Comparison of ENCODE assay signal across 9 mouse cellular contexts in genomic region chr5:21644891-21645438, GRCm38 (mm10). TPM values are rescaled to one million over a fixed set of nuclear protein-coding genes. Genes with fewer than 3 reads are reported as not detected.
DNase-seq lines count a peak whose midpoint lies in the region; ATAC-seq and TF ChIP-seq lines count a peak whose summit lies in the region.
"Had no signal": no experiment of that assay in that cellular context is flagged by ENCODE, and none has a peak within 500 bp of the region (broad histone marks: within the 10 kb centered on the region; RNA-seq: fewer than 3 reads in every experiment).

No protein-coding gene starts in this region.

- no peak overlapping the region for H3K27ac ChIP-seq in heart, adult 2 months
- H3K27ac ChIP-seq in forebrain, embryonic 16.5 days (ENCODE audit: low read length), result peak overlapping the region; percentile 93
- H3K27ac ChIP-seq in liver, postnatal 0 days (ENCODE audit: low read depth), result no peak overlapping the region

- peaks cover 2% of the 10 kb centered on the region for H3K4me1 ChIP-seq in heart, adult 2 months (ENCODE audit: control insufficient read depth, insufficient read depth, low read length)
- peaks cover 31% of the 10 kb centered on the region for H3K4me1 ChIP-seq in E14TG2a.4 (replicated peaks; ENCODE audit: low read depth, low read length)
- peaks cover 25% of the 10 kb centered on the region for H3K4me1 ChIP-seq in forebrain, embryonic 16.5 days (replicated peaks; ENCODE audit: control insufficient read depth, insufficient read depth, low read length)
- peaks cover 22% of the 10 kb centered on the region for H3K4me1 ChIP-seq in liver, postnatal 0 days (ENCODE audit: insufficient read depth)

- no peaks in the 10 kb centered on the region for H3K36me3 ChIP-seq in heart, adult 2 months (ENCODE audit: control insufficient read depth, insufficient read depth, low read length)
- peaks cover 26% of the 10 kb centered on the region for H3K36me3 ChIP-seq in E14TG2a.4 (ENCODE audit: insufficient read depth, low read length)
- H3K36me3 ChIP-seq in forebrain, embryonic 16.5 days (ENCODE audit: control insufficient read depth, insufficient read depth), result peaks cover 14% of the 10 kb centered on the region
- peaks cover 12% of the 10 kb centered on the region for H3K36me3 ChIP-seq in liver, postnatal 0 days (replicated peaks; ENCODE audit: insufficient read depth, low read length)

- H3K79me2 ChIP-seq in heart, adult 2 months (replicated peaks; ENCODE audit: control insufficient read depth, insufficient read depth, low read length), result no peaks in the 10 kb centered on the region

- TF ChIP-seq EP300 in heart, adult 2 months (IDR thresholded peaks at IDR 0.05; ENCODE audit: insufficient read depth, low read depth, low read length), result no peak
- no peak for TF ChIP-seq EP300 in liver, postnatal 0 days (IDR thresholded peaks at IDR 0.05; ENCODE audit: low read depth)

- TF ChIP-seq CTCF in heart, adult 2 months (IDR thresholded peaks at IDR 0.05), result peak; percentile 33; the same call in 1 of the 2 replicates
- TF ChIP-seq CTCF in E14TG2a.4 (conservative IDR thresholded peaks at IDR 0.05; ENCODE audit: low read length), result no peak; the same call in 1 of the 2 replicates
- TF ChIP-seq CTCF in liver, postnatal 0 days (IDR thresholded peaks at IDR 0.05; ENCODE audit: low read depth), result peak; percentile 30

- ATAC-seq in forebrain, embryonic 16.5 days, result no peak
- ATAC-seq in liver, postnatal 0 days, result no peak

- DNase-seq in heart, adult 2 months, result no peak
- no peak for DNase-seq in heart, adult 9 months (ENCODE audit: low spot score in 2 of 2)
- no peak for DNase-seq in liver, postnatal 0 days
- DNase-seq in thymus, postnatal 36 days, result peak; percentile 61 to 63
- no peak for DNase-seq in frontal cortex, postnatal 25 days (ENCODE audit: low spot score in 2 of 2)
- DNase-seq in embryo, embryonic 9.5 days (ENCODE audit: extremely low spot score), result no peak

- TF ChIP-seq POLR2A in heart, adult 2 months (IDR thresholded peaks at IDR 0.05; ENCODE audit: insufficient read depth, low read depth, low read length), result no peak

- WGBS in heart, adult 2 months, result 19% methylated on average over 14 of the region's 14 CpGs
- 9% methylated on average over 14 of the region's 14 CpGs for WGBS in forebrain, embryonic 16.5 days
- WGBS in liver, postnatal 0 days (ENCODE audit: insufficient replicate concordance), result 24% methylated on average over 14 of the region's 14 CpGs

- H3K9me3 ChIP-seq in E14TG2a.4 (ENCODE audit: low read length), result no peaks in the 10 kb centered on the region
- H3K9me3 ChIP-seq in forebrain, embryonic 16.5 days (ENCODE audit: control insufficient read depth, low read length), result no peaks in the 10 kb centered on the region
- no peaks in the 10 kb centered on the region for H3K9me3 ChIP-seq in liver, postnatal 0 days (ENCODE audit: low read length)

- H3K4me3 ChIP-seq in heart, adult 2 months, result peak overlapping the region; percentile 49
- peak overlapping the region; percentile 82 for H3K4me3 ChIP-seq in E14TG2a.4 (replicated peaks; ENCODE audit: low read length)
- H3K4me3 ChIP-seq in forebrain, embryonic 16.5 days (replicated peaks; ENCODE audit: low read length), result peak overlapping the region; percentile 89
- H3K4me3 ChIP-seq in liver, postnatal 0 days (ENCODE audit: low read depth, low read length), result peak overlapping the region; percentile 78; the same call in 1 of the 2 replicates

- intact Hi-C loops in heart, adult 2 months (cut with DNase I), result loop anchor here (5.0 to 10.0 kb wide), 3 partner anchors 57 to 760 kb away; partner anchors contain the start of genes Dnajc2, Napepld, Phtf2 and Psmc2

- no peaks in the 10 kb centered on the region for H3K27me3 ChIP-seq in heart, adult 2 months (ENCODE audit: control insufficient read depth, insufficient read depth, low read length)
- H3K27me3 ChIP-seq in E14TG2a.4 (ENCODE audit: insufficient read depth, low read length), result peaks cover 9% of the 10 kb centered on the region
- H3K27me3 ChIP-seq in forebrain, embryonic 16.5 days (replicated peaks; ENCODE audit: control insufficient read depth, insufficient read depth, low read length), result no peaks in the 10 kb centered on the region
- no peaks in the 10 kb centered on the region; the same call in 1 of the 2 replicates for H3K27me3 ChIP-seq in liver, postnatal 0 days (ENCODE audit: insufficient read depth, low read length)

- no peak overlapping the region for H3K9ac ChIP-seq in heart, adult 2 months (ENCODE audit: low read depth, low read length)
- 0 out of 2 replicates have a peak overlapping the region, but pooled peaks have one; percentile 7 for H3K9ac ChIP-seq in forebrain, embryonic 16.5 days (replicated peaks; ENCODE audit: low read depth, low read length)
- H3K9ac ChIP-seq in liver, postnatal 0 days (replicated peaks), result no peak overlapping the region

- H3K4me2 ChIP-seq in forebrain, embryonic 16.5 days (ENCODE audit: low read length), result peak overlapping the region; percentile 45
- peak overlapping the region; percentile 95 for H3K4me2 ChIP-seq in liver, postnatal 0 days (ENCODE audit: low read depth, low read length)

RNA-seq across cellular contexts. Expression of gene Fbxl13, which starts 0.5 kb away (rescaled TPM):
- total RNA-seq in heart, adult 2 months (2021), result not detected
- 0.35 and 0.47 TPM in 2 replicates for polyA plus RNA-seq in heart, adult 2 months (2012; rRNA removed)
- polyA plus RNA-seq in forebrain, embryonic 16.5 days (2015; fragmentation: Nextera tagmentation; extraction: Ambion mirVana), result 0.17 and 0.18 TPM in 2 replicates
- polyA plus RNA-seq in liver, postnatal 0 days (2015; fragmentation: Nextera tagmentation; extraction: Ambion mirVana), result 0.05 and 0.09 TPM in 2 replicates
- total RNA-seq: hematopoietic stem cell, adult 5-6 weeks had no signal

RNA-seq across cellular contexts. Expression of gene Armc10, which starts 0.6 kb away (rescaled TPM):
- 1 to 10 TPM; 8.0 to 9.4 TPM for total RNA-seq in heart, adult 2 months (2021)
- 10.8 and 12.2 TPM in 2 replicates for polyA plus RNA-seq in heart, adult 2 months (2012; rRNA removed)
- polyA plus RNA-seq in forebrain, embryonic 16.5 days (2015; fragmentation: Nextera tagmentation; extraction: Ambion mirVana), result 87.6 and 92.1 TPM in 2 replicates
- polyA plus RNA-seq in liver, postnatal 0 days (2015; fragmentation: Nextera tagmentation; extraction: Ambion mirVana), result 7.4 TPM in 2 replicates

RNA-seq across cellular contexts. Expression of gene Napepld, which starts 56.2 kb away (rescaled TPM):
- 1 to 10 TPM; 5.4 to 5.9 TPM for total RNA-seq in heart, adult 2 months (2021)
- polyA plus RNA-seq in heart, adult 2 months (2012; rRNA removed), result 2.4 and 3.7 TPM in 2 replicates
- 3.5 and 3.6 TPM in 2 replicates for polyA plus RNA-seq in forebrain, embryonic 16.5 days (2015; fragmentation: Nextera tagmentation; extraction: Ambion mirVana)
- polyA plus RNA-seq in liver, postnatal 0 days (2015; fragmentation: Nextera tagmentation; extraction: Ambion mirVana), result 0.53 and 0.70 TPM in 2 replicates

Comparison
In these comparisons a context has a peak if more than half of its experiments do, and no peak if none do; other contexts are left out.
1. DNase-seq: peak in thymus, postnatal 36 days (2 of 2); none in heart, adult 2 months (0 of 2), heart, adult 9 months (0 of 2), liver, postnatal 0 days (single experiment), frontal cortex, postnatal 25 days (0 of 2) and embryo, embryonic 9.5 days (single experiment).
2. Peak in every context shown above with its lines, with median percentiles within 50 percentile points of each other: H3K4me3 ChIP-seq.